23 mouse cellular contexts compared by ENCODE assay signal in the genomic region with DNA sequence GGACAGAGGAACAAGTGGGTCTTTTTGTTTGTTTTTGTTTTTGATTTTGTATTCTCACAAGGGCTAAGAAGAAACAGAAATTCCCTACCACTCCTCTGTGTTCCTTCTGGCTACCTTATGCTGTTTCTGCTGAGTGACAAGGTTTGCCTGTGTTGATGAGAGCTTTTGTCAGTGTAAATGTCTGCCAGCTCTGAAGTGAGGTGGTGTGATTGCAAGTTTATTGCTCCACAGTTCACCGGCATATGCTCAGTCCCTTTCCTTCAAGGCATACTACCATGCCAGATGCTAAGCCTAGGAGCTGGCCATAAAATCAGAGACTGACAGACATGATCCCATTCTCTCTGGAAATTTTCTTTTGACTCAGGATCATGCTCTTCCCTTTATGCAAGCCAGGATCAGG.
DNase-seq lines count a peak whose midpoint lies in the region; ATAC-seq lines count a peak whose summit lies in the region.
"Had no signal": no experiment of that assay in that cellular context is flagged by ENCODE, and none has a peak within 500 bp of the region (broad histone marks: within the 10 kb centered on the region; RNA-seq: fewer than 3 reads in every experiment).

No protein-coding gene starts in this region.

- no peaks in the 10 kb centered on the region for H3K27me3 ChIP-seq in forebrain, embryonic 13.5 days
- no peaks in the 10 kb centered on the region for H3K27me3 ChIP-seq in forebrain, embryonic 10.5 days (ENCODE audit: poor library complexity, severe bottlenecking)
- no peaks in the 10 kb centered on the region for H3K27me3 ChIP-seq in forebrain, embryonic 16.5 days (replicated peaks; ENCODE audit: control insufficient read depth, insufficient read depth, low read length)
- no peaks in the 10 kb centered on the region for H3K27me3 ChIP-seq in forebrain, embryonic 11.5 days (ENCODE audit: control insufficient read depth, insufficient read depth, low read length)
- H3K27me3 ChIP-seq: CH12.LX; embryonic facial prominence, embryonic 12.5 days had no signal

- H3K27ac ChIP-seq in forebrain, embryonic 13.5 days, result no peak overlapping the region
- no peak overlapping the region for H3K27ac ChIP-seq in forebrain, embryonic 10.5 days
- no peak overlapping the region for H3K27ac ChIP-seq in forebrain, embryonic 16.5 days (ENCODE audit: low read length)
- H3K27ac ChIP-seq in forebrain, embryonic 11.5 days (ENCODE audit: low read depth, low read length), result no peak overlapping the region
- H3K27ac ChIP-seq: embryonic facial prominence, embryonic 10.5 days; embryonic facial prominence, embryonic 12.5 days had no signal

- peak; percentile 53; the same call in 1 of the 2 replicates for ATAC-seq in forebrain, embryonic 13.5 days
- 0 out of 2 replicates have a peak, but pooled peaks have one; percentile 62 for ATAC-seq in forebrain, embryonic 16.5 days
- no peak for ATAC-seq in forebrain, embryonic 11.5 days (replicated peaks; ENCODE audit: low FRiP score)
- ATAC-seq: activated CD4-positive, CD25-positive, alpha-beta regulatory T cell, adult 4 months; CD4-positive, CD25-positive, alpha-beta regulatory T cell, adult 4 months; Patski had no signal

- H3K9ac ChIP-seq in forebrain, embryonic 13.5 days, result no peak overlapping the region
- H3K9ac ChIP-seq in forebrain, embryonic 16.5 days (replicated peaks; ENCODE audit: low read depth, low read length), result no peak overlapping the region
- no peak overlapping the region for H3K9ac ChIP-seq in forebrain, embryonic 11.5 days (ENCODE audit: low read length)
- H3K9ac ChIP-seq: embryonic facial prominence, embryonic 12.5 days had no signal

- no peaks in the 10 kb centered on the region for H3K36me3 ChIP-seq in forebrain, embryonic 13.5 days (ENCODE audit: poor library complexity, severe bottlenecking)
- no peaks in the 10 kb centered on the region for H3K36me3 ChIP-seq in forebrain, embryonic 10.5 days (replicated peaks)
- H3K36me3 ChIP-seq in forebrain, embryonic 16.5 days (ENCODE audit: control insufficient read depth, insufficient read depth), result no peaks in the 10 kb centered on the region
- no peaks in the 10 kb centered on the region for H3K36me3 ChIP-seq in forebrain, embryonic 11.5 days (ENCODE audit: control insufficient read depth, insufficient read depth, low read length)
- H3K36me3 ChIP-seq: embryonic facial prominence, embryonic 10.5 days; embryonic facial prominence, embryonic 12.5 days; G1E had no signal

- DNase-seq in forebrain, embryonic 10.5 days (ENCODE audit: extremely low spot score, low spot score), result no peak
- DNase-seq in forebrain, embryonic 11.5 days (ENCODE audit: low spot score), result no peak
- peak; percentile 22 for DNase-seq in brain, adult 2 months (ENCODE audit: low read depth, low spot score)
- DNase-seq in brain, embryonic 18.5 days (ENCODE audit: low read depth, low spot score), result peak; percentile 6
- no peak for DNase-seq in c-Kit-positive CD71-positive TER-119-positive erythroid progenitor cells, embryonic 14.5 days (ENCODE audit: low spot score)
- DNase-seq: adrenal gland, adult 8-10 months; adrenal gland, postnatal 14 days; adrenal gland, postnatal 36 days; B cell, adult 2 months; cerebellum, adult 11-12 months; cerebellum, adult 2 months; cerebellum, adult 9-10 months; cerebellum, postnatal 10 days; cerebellum, postnatal 25 days had no signal

- no peak overlapping the region for H3K4me2 ChIP-seq in forebrain, embryonic 13.5 days
- no peak overlapping the region for H3K4me2 ChIP-seq in forebrain, embryonic 16.5 days (ENCODE audit: low read length)
- no peak overlapping the region for H3K4me2 ChIP-seq in forebrain, embryonic 11.5 days (ENCODE audit: low read depth, low read length, severe bottlenecking)
- H3K4me2 ChIP-seq: embryonic facial prominence, embryonic 12.5 days had no signal

- no peak overlapping the region for H3K4me3 ChIP-seq in forebrain, embryonic 13.5 days
- no peak overlapping the region for H3K4me3 ChIP-seq in forebrain, embryonic 10.5 days
- H3K4me3 ChIP-seq in forebrain, embryonic 16.5 days (replicated peaks; ENCODE audit: low read length), result no peak overlapping the region
- no peak overlapping the region for H3K4me3 ChIP-seq in forebrain, embryonic 11.5 days (ENCODE audit: low read depth, low read length)
- H3K4me3 ChIP-seq: embryonic facial prominence, embryonic 10.5 days; embryonic facial prominence, embryonic 12.5 days had no signal

- 79% methylated on average over 1 of the region's 1 CpGs for WGBS in forebrain, embryonic 13.5 days
- 97% methylated on average over 1 of the region's 1 CpGs for WGBS in forebrain, embryonic 10.5 days
- 54% methylated on average over 1 of the region's 1 CpGs for WGBS in forebrain, embryonic 16.5 days
- WGBS in forebrain, embryonic 11.5 days, result 88% methylated on average over 1 of the region's 1 CpGs

- no peaks in the 10 kb centered on the region; the same call in 1 of the 2 replicates for H3K9me3 ChIP-seq in forebrain, embryonic 13.5 days (replicated peaks)
- no peaks in the 10 kb centered on the region for H3K9me3 ChIP-seq in forebrain, embryonic 10.5 days
- H3K9me3 ChIP-seq in forebrain, embryonic 16.5 days (ENCODE audit: control insufficient read depth, low read length), result peaks cover 2% of the 10 kb centered on the region; the same call in 1 of the 2 replicates
- H3K9me3 ChIP-seq in forebrain, embryonic 11.5 days (ENCODE audit: control insufficient read depth, low read length), result no peaks in the 10 kb centered on the region
- H3K9me3 ChIP-seq: embryonic facial prominence, embryonic 10.5 days; embryonic facial prominence, embryonic 12.5 days; G1E had no signal

- no peaks in the 10 kb centered on the region for H3K4me1 ChIP-seq in forebrain, embryonic 13.5 days
- H3K4me1 ChIP-seq in forebrain, embryonic 10.5 days, result no peaks in the 10 kb centered on the region
- H3K4me1 ChIP-seq in forebrain, embryonic 16.5 days (replicated peaks; ENCODE audit: control insufficient read depth, insufficient read depth, low read length), result no peaks in the 10 kb centered on the region
- H3K4me1 ChIP-seq in forebrain, embryonic 11.5 days (replicated peaks; ENCODE audit: control insufficient read depth, insufficient read depth, low read length), result no peaks in the 10 kb centered on the region
- H3K4me1 ChIP-seq: embryonic facial prominence, embryonic 10.5 days; embryonic facial prominence, embryonic 12.5 days had no signal

Comparison
In these comparisons a context has a peak if more than half of its experiments do, and no peak if none do; other contexts are left out.
1. DNase-seq: peak in brain, adult 2 months (single experiment) and brain, embryonic 18.5 days (single experiment); none in forebrain, embryonic 10.5 days (single experiment), forebrain, embryonic 11.5 days (single experiment) and c-Kit-positive CD71-positive TER-119-positive erythroid progenitor cells, embryonic 14.5 days (single experiment).